Mouse (Mus musculus) intestine, embryonic 15.5 days (tissue): ENCODE data around the gene Sh3d21. TPM values are rescaled to one million over a fixed set of nuclear protein-coding genes. Genes with fewer than 3 reads are reported as not detected.
A peak's percentile ranks its signal among the peaks of the same experiment; 100 is the strongest.

Source experiments
- ATAC-seq: fragments of 200-750 bp; cut with Nextera tagmentation; 2 replicates; pipeline ENCODE4 v1.8.0; 2017; ENCODE audit warnings: moderate TSS enrichment, moderate library complexity
- H3K27ac ChIP-seq: fragments of 300-500 bp; sonication (generic); 2 replicates; pipeline ENCODE4 v1.5.1; 2015; ENCODE audit warnings: mild to moderate bottlenecking, inconsistent platforms
- H3K27me3 ChIP-seq: fragments of 300-500 bp; sonication (generic); replicated peaks from 2 replicates; pipeline ENCODE4 v1.6.1; 2015; ENCODE audit warnings: inconsistent platforms
- H3K36me3 ChIP-seq: fragments of 300-500 bp; sonication (generic); 2 replicates; pipeline ENCODE4 v1.6.1; 2015; ENCODE audit warnings: inconsistent platforms
- H3K4me1 ChIP-seq: fragments of 300-500 bp; sonication (generic); replicated peaks from 2 replicates; pipeline ENCODE4 v1.6.1; 2015; ENCODE audit warnings: inconsistent platforms
- H3K4me2 ChIP-seq: fragments of 300-500 bp; sonication (generic); replicated peaks from 2 replicates; pipeline ENCODE4 v1.6.1; 2015; ENCODE audit warnings: mild to moderate bottlenecking, inconsistent platforms
- H3K4me3 ChIP-seq: fragments of 300-500 bp; sonication (generic); replicated peaks from 2 replicates; pipeline ENCODE4 v1.5.1; 2015; ENCODE audit warnings: inconsistent platforms
- H3K9ac ChIP-seq: fragments of 300-500 bp; sonication (generic); 2 replicates; pipeline ENCODE4 v1.6.1; 2015; ENCODE audit warnings: inconsistent platforms
- H3K9me3 ChIP-seq: fragments of 300-500 bp; sonication (generic); 2 replicates; pipeline ENCODE4 v1.6.1; 2016; ENCODE audit warnings: inconsistent platforms
- WGBS: fragments of 180-500 bp; shearing (Covaris S2); methylation state at CpG from one replicate; pipeline ENCODE4 v1.1.7; 2015; 5-methylcytosine and 5-hydroxymethylcytosine counted together
- polyA plus RNA-seq: library from polyadenylated mRNA; unstranded; fragments of >200 nt; fragmentation: Nextera tagmentation; extraction: Ambion mirVana; gene quantifications from 2 replicates; pipeline ENCODE4 v1.2.1, GENCODE M21; 2015

Gene Sh3d21
- polyA plus RNA-seq, 1 experiment from 2014 or later: 12.9 TPM

DNA sequence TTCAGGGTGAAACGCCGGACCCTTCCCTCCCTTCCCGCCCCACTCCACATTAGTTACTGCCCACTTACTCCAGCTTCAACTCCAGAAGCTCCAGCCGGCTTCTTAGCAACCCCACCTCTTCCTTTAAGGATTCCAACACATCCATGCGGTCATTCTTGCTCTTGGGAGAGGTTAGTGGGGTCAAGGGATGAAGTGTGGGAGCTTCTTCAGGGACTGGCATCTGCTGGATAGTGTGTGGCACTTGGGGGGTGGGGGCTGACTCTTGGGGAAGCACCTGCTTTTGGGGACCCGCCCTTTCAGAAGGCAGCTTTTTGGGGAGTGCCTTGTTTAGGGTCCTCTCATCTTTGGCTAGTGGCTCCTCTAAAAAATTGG is 12.4 kb downstream of the Sh3d21 start:
- peak overlapping the region; percentile 92 for H3K27ac ChIP-seq
- peaks cover 47% of the 10 kb centered on the region for H3K4me1 ChIP-seq
- no peak for ATAC-seq
- H3K36me3 ChIP-seq: 0 out of 2 replicates have a peak, but pooled peaks cover 3% of the 10 kb centered on the region
- WGBS: 44% methylated on average over 6 of the region's 6 CpGs
- no peaks in the 10 kb centered on the region for H3K27me3 ChIP-seq
- no peak overlapping the region for H3K9ac ChIP-seq
- H3K4me3 ChIP-seq: 0 out of 2 replicates have a peak overlapping the region, but pooled peaks have one; percentile 54
- H3K9me3 ChIP-seq: no peaks in the 10 kb centered on the region
- peak overlapping the region; percentile 71 for H3K4me2 ChIP-seq

DNA sequence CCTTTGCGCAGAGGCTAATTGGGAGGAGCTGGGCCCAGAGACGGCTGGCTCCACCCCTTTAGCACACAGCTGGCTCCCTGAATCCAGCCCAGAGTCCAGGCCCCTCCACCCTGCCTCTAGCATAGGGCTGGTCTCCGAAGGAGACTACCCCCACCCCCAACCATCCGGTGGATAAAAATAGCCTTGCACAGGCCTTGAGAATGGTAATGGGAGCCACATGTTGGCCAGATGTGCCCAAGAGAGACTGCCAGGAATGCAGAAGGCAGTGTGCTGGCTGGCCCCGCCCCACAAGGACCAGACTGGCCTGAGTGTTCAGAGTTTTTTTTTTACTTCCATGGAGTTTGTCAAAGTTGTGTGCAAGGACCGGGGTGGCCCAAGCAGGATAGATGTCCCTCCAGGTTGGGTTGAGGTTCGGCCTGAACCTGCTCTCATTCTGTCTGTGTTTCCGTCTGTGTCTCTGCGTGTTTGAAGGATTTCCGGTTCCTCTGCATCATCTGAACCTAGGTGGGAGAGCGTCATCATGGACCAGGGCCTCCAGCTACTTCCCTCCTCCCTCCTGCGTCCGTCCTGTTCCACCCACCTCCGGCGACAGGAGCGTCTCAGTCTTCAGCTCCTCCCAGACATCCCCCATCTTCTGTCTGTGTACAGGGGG is 12.9 kb downstream of the Sh3d21 start:
- peak; percentile 61 for ATAC-seq
- 27% methylated on average over 16 of the region's 16 CpGs for WGBS
- H3K4me3 ChIP-seq: peak overlapping the region; percentile 54; the same call in 1 of the 2 replicates
- H3K27me3 ChIP-seq: no peaks in the 10 kb centered on the region
- H3K4me2 ChIP-seq: peak overlapping the region; percentile 71
- H3K27ac ChIP-seq: peak overlapping the region; percentile 92
- no peaks in the 10 kb centered on the region for H3K9me3 ChIP-seq
- H3K9ac ChIP-seq: 0 out of 2 replicates have a peak overlapping the region, but pooled peaks have one; percentile 6
- 0 out of 2 replicates have a peak, but pooled peaks cover 3% of the 10 kb centered on the region for H3K36me3 ChIP-seq
- peaks cover 43% of the 10 kb centered on the region for H3K4me1 ChIP-seq

DNA sequence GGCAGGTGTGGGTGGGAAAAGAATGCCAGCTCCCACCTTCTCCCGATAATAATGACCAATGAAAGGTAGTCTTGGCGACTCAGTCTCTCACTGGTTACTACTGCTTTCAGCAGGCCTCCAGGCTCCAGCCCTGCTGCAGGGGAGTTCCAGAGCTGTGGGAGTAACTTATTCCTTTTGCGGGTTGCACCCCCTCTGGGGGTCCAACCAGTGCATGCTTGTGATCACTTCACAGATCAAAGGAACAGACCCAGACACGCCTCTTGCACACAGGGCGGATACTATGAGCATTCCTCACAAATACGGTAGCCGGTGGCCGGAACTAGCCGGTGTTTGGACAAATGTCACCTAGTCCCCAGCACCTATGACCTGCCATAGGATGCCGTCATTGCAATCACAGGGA is 13.5 kb downstream of the Sh3d21 start:
- Histone ChIP-seq H3K9ac (peak overlapping the region; percentile 53), H3K9me3 (no peaks in the 10 kb centered on the region), H3K36me3 (0 out of 2 replicates have a peak, but pooled peaks cover 3% of the 10 kb centered on the region), H3K4me3 (peak overlapping the region; percentile 54), H3K27me3 (no peaks in the 10 kb centered on the region), H3K27ac (peak overlapping the region; percentile 92), H3K4me2 (peak overlapping the region; percentile 71), H3K4me1 (peaks cover 39% of the 10 kb centered on the region)
- no peak for ATAC-seq
- WGBS: 44% methylated on average over 10 of the region's 10 CpGs

DNA sequence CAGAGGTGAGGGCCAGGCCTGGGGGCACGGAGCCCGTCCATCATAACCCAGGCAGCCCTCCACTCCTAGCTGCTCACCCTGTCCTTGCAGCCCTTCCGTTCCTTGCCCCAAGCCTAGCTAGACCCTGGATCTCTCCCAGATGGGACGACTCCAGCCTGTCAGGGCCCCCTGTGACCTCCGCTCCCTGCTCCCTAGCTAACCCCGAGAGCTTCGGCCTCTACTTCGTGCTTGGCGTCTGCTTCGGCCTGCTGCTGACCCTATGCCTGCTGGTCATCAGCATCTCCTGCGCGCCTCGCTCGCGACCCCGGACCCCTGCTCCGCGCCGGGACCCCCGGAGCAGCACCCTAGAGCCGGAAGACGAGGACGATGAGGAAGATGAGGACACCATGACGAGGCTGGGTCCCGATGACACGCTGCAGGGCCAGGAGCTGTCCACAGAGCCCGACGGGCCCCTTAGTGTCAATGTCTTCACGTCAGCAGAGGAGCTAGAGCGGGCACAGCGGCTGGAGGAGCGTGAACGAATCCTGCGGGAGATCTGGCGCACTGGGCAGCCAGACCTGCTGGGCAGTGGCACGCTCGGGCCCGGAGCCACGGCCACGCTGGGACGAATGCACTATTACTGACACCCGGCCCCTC is 14.1 kb downstream of the Sh3d21 start:
- Histone ChIP-seq H3K4me1 (peaks cover 39% of the 10 kb centered on the region), H3K4me2 (peak overlapping the region; percentile 71), H3K36me3 (0 out of 2 replicates have a peak, but pooled peaks cover 3% of the 10 kb centered on the region), H3K4me3 (peak overlapping the region; percentile 54), H3K9ac (peak overlapping the region; percentile 53), H3K27ac (peak overlapping the region; percentile 92), H3K9me3 (no peaks in the 10 kb centered on the region), H3K27me3 (no peaks in the 10 kb centered on the region)
- 25% methylated on average over 42 of the region's 42 CpGs for WGBS
- peak; percentile 7; the same call in 1 of the 2 replicates for ATAC-seq

DNA sequence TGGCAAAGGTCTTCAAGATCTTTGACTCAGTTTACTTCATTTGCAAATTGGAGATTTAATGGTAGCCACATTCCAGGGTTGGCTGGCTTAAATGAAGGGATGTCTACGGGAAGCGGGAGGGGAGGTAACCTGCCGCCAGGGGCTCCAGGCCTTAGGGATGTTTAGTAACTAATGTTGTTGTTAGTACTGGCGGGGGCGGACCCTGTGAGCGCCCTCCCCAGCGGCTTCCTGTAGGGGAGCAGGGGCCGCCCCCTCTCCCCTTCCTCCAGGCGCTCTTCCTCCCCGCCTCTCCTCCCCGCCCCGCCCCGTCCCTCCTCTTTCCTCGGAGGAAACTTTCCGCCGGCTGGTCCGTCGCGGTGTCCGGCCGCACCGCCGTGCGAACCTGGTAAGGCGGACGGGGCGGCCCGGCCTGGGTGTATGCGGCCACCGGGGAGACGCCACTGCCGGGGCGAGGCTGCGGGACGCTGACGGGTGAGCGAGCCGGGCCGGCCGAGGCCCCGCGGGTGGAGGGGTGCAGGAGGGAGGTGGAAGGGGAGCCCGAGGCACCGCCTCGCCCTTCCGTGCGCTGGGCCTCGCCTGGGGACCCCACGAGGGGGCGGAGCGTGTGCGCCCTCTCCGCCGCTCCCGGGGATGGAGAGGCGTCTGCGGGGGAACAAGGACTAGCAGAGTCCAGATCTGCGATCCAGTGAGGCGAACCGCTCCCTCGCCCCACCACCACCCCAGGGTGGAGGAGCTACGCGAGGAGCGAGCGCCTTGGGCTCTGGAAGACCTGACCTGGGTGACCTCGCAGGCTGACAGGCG is 14.9 kb downstream of the Sh3d21 start:
- H3K9ac ChIP-seq: peak overlapping the region; percentile 53
- WGBS: under 1% methylated on average over 59 of the region's 67 CpGs
- H3K9me3 ChIP-seq: no peaks in the 10 kb centered on the region
- peak overlapping the region; percentile 92 for H3K27ac ChIP-seq
- peak; percentile 78 for ATAC-seq
- H3K4me3 ChIP-seq: peak overlapping the region; percentile 54
- H3K4me2 ChIP-seq: peak overlapping the region; percentile 71
- H3K4me1 ChIP-seq: peaks cover 39% of the 10 kb centered on the region
- no peaks in the 10 kb centered on the region for H3K27me3 ChIP-seq
- 0 out of 2 replicates have a peak, but pooled peaks cover 3% of the 10 kb centered on the region for H3K36me3 ChIP-seq

DNA sequence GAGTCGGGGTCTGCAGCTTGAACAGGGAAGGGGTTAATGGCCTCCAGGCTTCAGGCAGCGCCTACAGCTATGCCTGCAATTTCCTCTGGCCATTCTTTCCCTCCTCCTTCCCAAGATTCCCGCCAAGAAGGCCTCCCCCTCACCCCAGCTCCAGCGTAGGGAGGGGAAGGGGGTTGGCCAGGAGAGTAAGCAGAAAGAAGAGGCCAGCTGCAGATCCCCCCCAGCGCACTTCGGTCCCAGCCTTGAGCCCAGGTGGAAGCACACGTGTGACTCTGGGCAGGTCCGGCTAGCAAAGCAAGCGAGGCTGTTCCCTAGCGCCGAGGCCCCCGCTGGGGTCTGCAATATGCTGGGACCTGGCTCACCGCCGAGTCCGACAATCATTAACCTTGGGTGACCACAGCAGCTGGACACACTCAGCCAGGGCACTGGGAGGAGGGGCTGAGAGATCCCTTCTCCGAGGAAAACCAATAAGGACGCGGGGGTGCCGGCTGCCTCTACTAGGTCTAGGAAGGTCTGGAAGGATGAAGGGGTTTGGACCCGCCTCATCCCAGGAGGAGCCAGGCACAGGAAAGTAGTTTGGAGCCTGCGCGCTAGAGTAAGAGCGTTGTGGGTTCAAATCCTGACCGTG is 15.6 kb downstream of the Sh3d21 start, which contains the start of gene Eva1b:
Gene Eva1b, plus strand, starts transcription at position 212 of the 628 bp plus-strand sequence.
- peak within 1 kb of the TSS; percentile 53 for H3K9ac ChIP-seq
- H3K27ac ChIP-seq: peak within 1 kb of the TSS; percentile 92
- peak within 1 kb of the TSS; percentile 54 for H3K4me3 ChIP-seq
- no peaks in the 10 kb centered on the region for H3K27me3 ChIP-seq
- peak; percentile 84 for ATAC-seq
- no peaks in the 10 kb centered on the region for H3K9me3 ChIP-seq
- 0 out of 2 replicates have a peak, but pooled peaks cover 3% of the 10 kb centered on the region for H3K36me3 ChIP-seq
- WGBS: 3% methylated on average over 24 of the region's 24 CpGs
- H3K4me1 ChIP-seq: peaks cover 39% of the 10 kb centered on the region
- H3K4me2 ChIP-seq: peak within 1 kb of the TSS; percentile 71

DNA sequence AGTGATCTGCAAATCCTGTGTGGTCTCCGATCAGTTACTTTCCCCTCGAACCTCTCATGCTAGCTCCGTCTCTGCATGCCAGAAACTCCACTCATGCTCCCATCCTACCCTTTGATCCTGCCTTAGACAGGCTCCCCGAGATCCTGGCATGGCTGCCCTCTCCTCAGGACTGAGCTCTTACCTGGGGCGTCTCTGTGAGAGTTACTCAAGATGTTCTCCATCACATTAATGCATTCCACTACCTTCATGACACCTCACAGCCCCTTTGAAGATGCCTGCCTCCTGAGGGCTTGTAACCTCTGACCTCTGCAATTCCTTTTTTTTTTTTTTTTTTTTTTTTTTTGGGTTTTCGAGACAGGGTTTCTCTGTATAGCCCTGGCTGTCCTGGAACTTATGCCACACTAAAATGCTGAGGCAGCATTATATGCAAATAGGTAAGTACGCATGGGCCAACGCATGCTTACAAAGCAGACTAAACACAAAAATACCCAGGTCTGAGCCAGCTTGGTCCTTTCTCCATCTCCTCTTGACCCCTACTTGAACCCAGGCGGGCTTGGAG is 16.2 kb downstream of the Sh3d21 start:
- peaks cover 39% of the 10 kb centered on the region for H3K4me1 ChIP-seq
- H3K4me3 ChIP-seq: peak overlapping the region; percentile 54; the same call in 1 of the 2 replicates
- no peak for ATAC-seq
- WGBS: 32% methylated on average over 9 of the region's 9 CpGs
- H3K36me3 ChIP-seq: 0 out of 2 replicates have a peak, but pooled peaks cover 1% of the 10 kb centered on the region
- no peak overlapping the region for H3K9ac ChIP-seq
- H3K4me2 ChIP-seq: peak overlapping the region; percentile 71
- peak overlapping the region; percentile 92 for H3K27ac ChIP-seq
- H3K9me3 ChIP-seq: no peaks in the 10 kb centered on the region
- H3K27me3 ChIP-seq: no peaks in the 10 kb centered on the region

DNA sequence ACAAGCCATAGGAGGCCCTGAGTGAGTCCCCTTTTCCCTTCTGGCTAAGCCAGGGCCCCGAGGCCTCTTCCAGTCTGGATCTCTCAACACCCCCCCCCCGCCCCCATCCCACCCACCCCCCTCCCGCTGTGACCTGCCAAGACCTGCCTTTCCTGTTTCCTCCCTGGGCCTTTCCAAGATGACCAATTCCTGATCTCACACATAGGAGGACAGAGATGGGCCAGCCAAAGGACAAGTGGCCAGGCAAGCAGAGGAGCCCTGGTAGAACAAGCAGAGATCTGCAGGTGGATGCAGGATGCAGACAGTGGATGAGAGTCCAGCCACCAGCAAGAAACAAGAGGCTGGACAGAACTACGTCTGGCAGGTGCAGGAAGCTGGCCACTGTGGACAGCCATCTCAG is 17.9 kb downstream of the Sh3d21 start:
- Histone ChIP-seq H3K4me3 (no peak overlapping the region), H3K4me2 (no peak overlapping the region), H3K9ac (no peak overlapping the region), H3K4me1 (peaks cover 32% of the 10 kb centered on the region), H3K27ac (no peak overlapping the region), H3K9me3 (no peaks in the 10 kb centered on the region), H3K36me3 (no peaks in the 10 kb centered on the region), H3K27me3 (no peaks in the 10 kb centered on the region)
- ATAC-seq: no peak
- 39% methylated on average over 3 of the region's 4 CpGs for WGBS

DNA sequence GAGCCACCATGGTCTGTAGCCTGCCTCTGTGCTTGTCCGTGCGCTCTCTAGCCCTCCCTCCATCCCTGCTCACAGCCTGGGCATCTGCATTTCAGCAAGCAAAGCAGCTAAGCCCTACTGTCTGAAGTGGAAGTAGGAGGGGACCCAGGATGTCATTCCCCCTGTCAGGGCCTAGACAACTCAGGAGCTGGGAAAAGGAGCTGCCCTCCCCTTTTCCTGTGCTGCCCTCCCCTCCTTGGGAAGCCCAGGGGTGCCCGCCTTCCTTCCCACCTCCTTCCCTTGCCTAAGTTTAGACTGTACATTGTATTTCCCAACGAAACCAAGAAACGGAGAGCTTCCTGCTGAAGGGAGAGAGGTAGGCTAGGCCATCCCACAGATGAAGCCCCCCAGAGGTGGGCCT is 22.3 kb downstream of the Sh3d21 start:
- H3K27me3 ChIP-seq: no peaks in the 10 kb centered on the region
- H3K9me3 ChIP-seq: no peaks in the 10 kb centered on the region
- no peak for ATAC-seq
- no peak overlapping the region for H3K4me2 ChIP-seq
- H3K9ac ChIP-seq: no peak overlapping the region
- H3K4me1 ChIP-seq: no peaks in the 10 kb centered on the region; the same call in none of the 2 replicates
- H3K4me3 ChIP-seq: no peak overlapping the region
- H3K27ac ChIP-seq: peak overlapping the region; percentile 40; the same call in 1 of the 2 replicates
- peaks cover 23% of the 10 kb centered on the region for H3K36me3 ChIP-seq
- 61% methylated on average over 5 of the region's 5 CpGs for WGBS

DNA sequence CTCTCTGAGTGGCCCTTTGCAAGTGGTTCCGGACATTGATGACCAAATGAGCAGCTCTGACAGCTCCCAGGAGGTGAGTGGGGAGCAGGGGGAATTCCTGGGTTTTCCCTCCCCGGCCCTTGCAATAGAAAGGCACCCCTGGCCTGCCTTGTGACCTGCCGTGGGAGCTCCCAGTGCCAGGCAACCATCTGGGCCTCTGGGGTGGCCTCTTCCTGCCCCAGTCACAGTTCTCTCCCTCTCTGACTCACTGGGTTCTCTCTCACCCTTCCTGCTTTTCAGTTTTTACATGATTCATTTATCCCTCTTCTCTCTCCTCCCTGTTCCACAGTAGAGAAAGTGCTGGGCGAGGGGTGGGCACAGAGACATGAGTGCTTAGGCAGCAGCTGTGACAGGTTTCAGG is 25.5 kb downstream of the Sh3d21 start:
- Histone ChIP-seq H3K36me3 (peaks cover 34% of the 10 kb centered on the region), H3K4me3 (no peak overlapping the region), H3K27me3 (no peaks in the 10 kb centered on the region), H3K9ac (no peak overlapping the region), H3K27ac (no peak overlapping the region), H3K4me2 (no peak overlapping the region), H3K4me1 (peaks cover 7% of the 10 kb centered on the region), H3K9me3 (no peaks in the 10 kb centered on the region)
- 83% methylated on average over 4 of the region's 4 CpGs for WGBS
- ATAC-seq: no peak

DNA sequence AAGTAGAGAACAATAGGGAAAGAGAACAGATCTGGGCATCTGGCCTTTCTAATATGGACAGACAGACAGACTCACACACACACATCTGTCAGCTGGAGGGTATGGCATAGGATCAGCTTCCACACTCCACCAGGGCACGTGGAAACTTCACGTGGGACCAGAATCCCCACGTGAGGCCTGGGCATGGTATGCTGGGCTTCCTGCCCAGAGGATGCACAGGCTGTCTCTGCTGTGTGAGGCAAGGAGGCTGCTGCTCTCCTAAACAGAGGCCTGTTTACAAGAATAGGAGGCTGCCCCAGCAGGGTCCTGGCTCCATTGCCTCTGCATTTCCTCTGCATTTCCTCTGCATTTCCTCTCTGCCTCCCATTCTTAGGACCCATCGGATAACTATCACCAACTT is 28.7 kb downstream of the Sh3d21 start:
- H3K27me3 ChIP-seq: no peaks in the 10 kb centered on the region
- 80% methylated on average over 4 of the region's 4 CpGs for WGBS
- ATAC-seq: no peak
- peaks cover 30% of the 10 kb centered on the region for H3K36me3 ChIP-seq
- H3K9ac ChIP-seq: no peak overlapping the region
- no peaks in the 10 kb centered on the region for H3K9me3 ChIP-seq
- no peak overlapping the region for H3K4me3 ChIP-seq
- peaks cover 34% of the 10 kb centered on the region for H3K4me1 ChIP-seq
- H3K27ac ChIP-seq: no peak overlapping the region
- no peak overlapping the region for H3K4me2 ChIP-seq
